Mouse (Mus musculus): Measurements from ENCODE around the gene Strn3.
A peak's percentile ranks its signal among the peaks of the same experiment; 100 is the strongest.
"Not testable (repeated sequence)": the region's sequence is repeated elsewhere in the genome, so short reads cannot be mapped to it uniquely, and the experiment has no call there.

The Strn3 gene

GRCm38 (mm10) chr12:51694096-51694495, 2.4 kb upstream of the Strn3 start:
- no peak for DNase-seq (ENCODE audit: low read depth in 1 of 2, low spot score in 2 of 2)

- no peak for DNase-seq (ENCODE audit: low read depth in 1 of 2, low spot score in 2 of 2)
These were observed 1.7 kb upstream of the Strn3 start for GRCm38 (mm10) chr12:51693419-51693818.

- not testable (repeated sequence) for DNase-seq (ENCODE audit: low read depth in 1 of 2, low spot score in 2 of 2)
These were observed 1.2 kb upstream of the Strn3 start for GRCm38 (mm10) chr12:51692870-51693269.

- peak; percentile 30 to 56 for DNase-seq (ENCODE audit: low read depth in 1 of 2, low spot score in 2 of 2)
These were observed 528 bp downstream of the Strn3 start, which contains the start of gene Ap4s1 for GRCm38 (mm10) chr12:51690893-51691844. TSS of gene Ap4s1 (plus strand) at chr12:51691033.

- no peak for DNase-seq (ENCODE audit: low read depth in 1 of 2, low spot score in 2 of 2)
These were observed 3.2 kb downstream of the Strn3 start for GRCm38 (mm10) chr12:51688546-51688945.

GRCm38 (mm10) chr12:51678844-51679243, 12.9 kb downstream of the Strn3 start:
- DNase-seq (ENCODE audit: low read depth in 1 of 2, low spot score in 2 of 2): no peak

- no peak for DNase-seq (ENCODE audit: low read depth in 1 of 2, low spot score in 2 of 2)
These were observed 15.3 kb downstream of the Strn3 start for GRCm38 (mm10) chr12:51676442-51676841.

GRCm38 (mm10) chr12:51673270-51673669, 18.4 kb downstream of the Strn3 start:
- DNase-seq (ENCODE audit: low read depth in 1 of 2, low spot score in 2 of 2): no peak

- no peak for DNase-seq (ENCODE audit: low read depth in 1 of 2, low spot score in 2 of 2)
These were observed 20.3 kb downstream of the Strn3 start for GRCm38 (mm10) chr12:51671231-51671891.

GRCm38 (mm10) chr12:51666708-51667430, 24.8 kb downstream of the Strn3 start:
- no peak for DNase-seq (ENCODE audit: low read depth in 1 of 2, low spot score in 2 of 2)

- no peak for DNase-seq (ENCODE audit: low read depth in 1 of 2, low spot score in 2 of 2)
These were observed 27.8 kb downstream of the Strn3 start for GRCm38 (mm10) chr12:51663908-51664307.

- DNase-seq (ENCODE audit: low read depth in 1 of 2, low spot score in 2 of 2): no peak
These were observed 28.7 kb downstream of the Strn3 start for GRCm38 (mm10) chr12:51663011-51663410.

GRCm38 (mm10) chr12:51655944-51656465, 35.7 kb downstream of the Strn3 start:
- DNase-seq (ENCODE audit: low read depth in 1 of 2, low spot score in 2 of 2): no peak

GRCm38 (mm10) chr12:51649401-51649800, 42.3 kb downstream of the Strn3 start:
- not testable (repeated sequence) for DNase-seq (ENCODE audit: low read depth in 1 of 2, low spot score in 2 of 2)

GRCm38 (mm10) chr12:51641871-51642270, 49.8 kb downstream of the Strn3 start:
- DNase-seq (ENCODE audit: low read depth in 1 of 2, low spot score in 2 of 2): no peak

GRCm38 (mm10) chr12:51636689-51637470, 54.8 kb downstream of the Strn3 start:
- DNase-seq (ENCODE audit: low read depth in 1 of 2, low spot score in 2 of 2): no peak

- no peak for DNase-seq (ENCODE audit: low read depth in 1 of 2, low spot score in 2 of 2)
These were observed 55.4 kb downstream of the Strn3 start for GRCm38 (mm10) chr12:51636260-51636659.

GRCm38 (mm10) chr12:51633481-51633880, 58.2 kb downstream of the Strn3 start:
- no peak for DNase-seq (ENCODE audit: low read depth in 1 of 2, low spot score in 2 of 2)

GRCm38 (mm10) chr12:51623366-51623694, 68.4 kb downstream of the Strn3 start:
- no peak for DNase-seq (ENCODE audit: low read depth in 1 of 2, low spot score in 2 of 2)

- no peak for DNase-seq (ENCODE audit: low read depth in 1 of 2, low spot score in 2 of 2)
These were observed 68.9 kb downstream of the Strn3 start for GRCm38 (mm10) chr12:51622670-51623365.
